Mouse (Mus musculus) testis, adult 2 months (tissue): ENCODE measurements around the gene Snrpf. TPM values are rescaled to one million over a fixed set of nuclear protein-coding genes. Genes with fewer than 3 reads are reported as not detected.
"Not testable (repeated sequence)": the region's sequence is repeated elsewhere in the genome, so short reads cannot be mapped to it uniquely, and the experiment has no call there.

Experiments used
- H3K27ac ChIP-seq: fragments of 200-500 bp; 2 replicates; pipeline ENCODE4 v1.5.1; 2012; ENCODE audit warnings: low read depth, low read length; ENCODE audit not compliant: control insufficient read depth, insufficient read depth
- H3K27me3 ChIP-seq: fragments of 200-500 bp; 2 replicates; pipeline ENCODE4 v1.6.1; 2012; ENCODE audit warnings: mild to moderate bottlenecking, low read length, moderate library complexity; ENCODE audit not compliant: control insufficient read depth, insufficient read depth
- H3K36me3 ChIP-seq: fragments of 200-500 bp; 2 replicates; pipeline ENCODE4 v1.6.1; 2012; ENCODE audit warnings: mild to moderate bottlenecking, low read length; ENCODE audit not compliant: control insufficient read depth, insufficient read depth
- H3K4me1 ChIP-seq: fragments of 200-500 bp; 2 replicates; pipeline ENCODE4 v1.6.1; 2012; ENCODE audit warnings: low read length; ENCODE audit not compliant: control insufficient read depth, insufficient read depth
- H3K4me3 ChIP-seq: fragments of 200-500 bp; 2 replicates; pipeline ENCODE4 v1.5.1; 2012; ENCODE audit warnings: low read depth, mild to moderate bottlenecking, low read length, moderate library complexity, mixed read lengths; ENCODE audit not compliant: control insufficient read depth
- CTCF ChIP-seq: fragments of 200-500 bp; IDR thresholded peaks from 2 replicates; pipeline ENCODE4 v1.5.1; 2012; ENCODE audit warnings: low read depth, mild to moderate bottlenecking, inconsistent platforms, low read length, moderate library complexity; ENCODE audit not compliant: control insufficient read depth, insufficient read depth, insufficient replicate concordance
- POLR2A ChIP-seq: fragments of 200-500 bp; IDR thresholded peaks from 2 replicates; pipeline ENCODE4 v1.6.1; 2012; ENCODE audit warnings: low read depth, mild to moderate bottlenecking, inconsistent platforms, low read length, moderate library complexity; ENCODE audit not compliant: control insufficient read depth
- polyA plus RNA-seq: library from polyadenylated mRNA; depleted of rRNA; stranded (reverse); fragments of >200 nt; gene quantifications from 2 replicates; pipeline ENCODE4 v1.2.3, GENCODE M21; 2012

Gene Snrpf
- polyA plus RNA-seq, 1 experiment: 67.0 TPM

- H3K4me3 ChIP-seq: no peak overlapping the region
- no peaks in the 10 kb centered on the region for H3K27me3 ChIP-seq
- H3K36me3 ChIP-seq: no peaks in the 10 kb centered on the region
- TF ChIP-seq POLR2A (no peak), CTCF (no peak)
- H3K4me1 ChIP-seq: no peaks in the 10 kb centered on the region
- H3K27ac ChIP-seq: no peak overlapping the region
Observed at GRCm38 (mm10) chr10:93575960-93576359, 13.5 kb downstream of the Snrpf start.

GRCm38 (mm10) chr10:93574966-93575365 lies 14.5 kb downstream of the Snrpf start:
- Histone ChIP-seq H3K27ac (no peak overlapping the region), H3K27me3 (no peaks in the 10 kb centered on the region), H3K4me3 (no peak overlapping the region), H3K4me1 (no peaks in the 10 kb centered on the region), H3K36me3 (no peaks in the 10 kb centered on the region)
- TF ChIP-seq POLR2A: no peak
- no peak for TF ChIP-seq CTCF

- no peak for TF ChIP-seq POLR2A
- no peak for TF ChIP-seq CTCF
- Histone ChIP-seq H3K27ac (no peak overlapping the region), H3K4me1 (no peaks in the 10 kb centered on the region), H3K27me3 (no peaks in the 10 kb centered on the region), H3K36me3 (no peaks in the 10 kb centered on the region), H3K4me3 (no peak overlapping the region)
Observed at GRCm38 (mm10) chr10:93572209-93572608, 17.3 kb downstream of the Snrpf start.

GRCm38 (mm10) chr10:93568671-93569070 lies 20.8 kb downstream of the Snrpf start:
- Histone ChIP-seq H3K4me1 (no peaks in the 10 kb centered on the region), H3K4me3 (no peak overlapping the region), H3K27ac (no peak overlapping the region), H3K27me3 (no peaks in the 10 kb centered on the region), H3K36me3 (no peaks in the 10 kb centered on the region)
- no peak for TF ChIP-seq CTCF
- TF ChIP-seq POLR2A: no peak

- Histone ChIP-seq H3K27me3 (no peaks in the 10 kb centered on the region), H3K4me1 (no peaks in the 10 kb centered on the region), H3K4me3 (no peak overlapping the region), H3K36me3 (no peaks in the 10 kb centered on the region), H3K27ac (no peak overlapping the region)
- TF ChIP-seq POLR2A (no peak), CTCF (no peak)
Observed at GRCm38 (mm10) chr10:93567841-93568566, 21.5 kb downstream of the Snrpf start.

GRCm38 (mm10) chr10:93567066-93567465 lies 22.4 kb downstream of the Snrpf start:
- Histone ChIP-seq H3K27me3 (no peaks in the 10 kb centered on the region), H3K4me1 (no peaks in the 10 kb centered on the region), H3K27ac (no peak overlapping the region), H3K36me3 (no peaks in the 10 kb centered on the region), H3K4me3 (no peak overlapping the region)
- no peak for TF ChIP-seq CTCF
- TF ChIP-seq POLR2A: no peak

GRCm38 (mm10) chr10:93564518-93565090 lies 24.9 kb downstream of the Snrpf start:
- Histone ChIP-seq H3K36me3 (no peaks in the 10 kb centered on the region), H3K27ac (no peak overlapping the region), H3K4me1 (peaks cover 3% of the 10 kb centered on the region), H3K27me3 (no peaks in the 10 kb centered on the region), H3K4me3 (no peak overlapping the region)
- no peak for TF ChIP-seq CTCF
- no peak for TF ChIP-seq POLR2A

- TF ChIP-seq POLR2A: no peak
- no peak for TF ChIP-seq CTCF
- Histone ChIP-seq H3K4me3 (peak overlapping the region; percentile 35; the same call in 1 of the 2 replicates), H3K36me3 (no peaks in the 10 kb centered on the region; the same call in 1 of the 2 replicates), H3K27me3 (no peaks in the 10 kb centered on the region), H3K4me1 (peaks cover 5% of the 10 kb centered on the region), H3K27ac (no peak overlapping the region)
Observed at GRCm38 (mm10) chr10:93559786-93560185, 29.7 kb downstream of the Snrpf start.

GRCm38 (mm10) chr10:93557971-93558370 lies 31.5 kb downstream of the Snrpf start:
- not testable (repeated sequence) for H3K27ac ChIP-seq, H3K36me3 ChIP-seq, H3K27me3 ChIP-seq, H3K4me1 ChIP-seq, H3K4me3 ChIP-seq
